Mouse (Mus musculus) G1E (cell line): ENCODE measurements around the gene Miip.

ENCODE experiments used
- CTCF ChIP-seq: IDR thresholded peaks from 2 replicates; pipeline ENCODE4 v1.5.1; 2012; ENCODE audit warnings: low read depth, low read length, inconsistent platforms, mixed read lengths
- GATA1 ChIP-seq: IDR thresholded peaks from 2 replicates; pipeline ENCODE4 v1.6.1; 2012; ENCODE audit warnings: borderline replicate concordance, low read length, inconsistent platforms, mixed read lengths
- POLR2AphosphoS5 ChIP-seq: IDR thresholded peaks from 2 replicates; pipeline ENCODE4 v1.6.1; 2012; ENCODE audit warnings: low read depth, low read length, inconsistent platforms; ENCODE audit not compliant: insufficient replicate concordance
- TAL1 ChIP-seq: conservative IDR thresholded peaks from 2 replicates; pipeline ENCODE4 v1.6.1; 2012; ENCODE audit warnings: low read depth, low read length, inconsistent platforms, mixed read lengths

DNA sequence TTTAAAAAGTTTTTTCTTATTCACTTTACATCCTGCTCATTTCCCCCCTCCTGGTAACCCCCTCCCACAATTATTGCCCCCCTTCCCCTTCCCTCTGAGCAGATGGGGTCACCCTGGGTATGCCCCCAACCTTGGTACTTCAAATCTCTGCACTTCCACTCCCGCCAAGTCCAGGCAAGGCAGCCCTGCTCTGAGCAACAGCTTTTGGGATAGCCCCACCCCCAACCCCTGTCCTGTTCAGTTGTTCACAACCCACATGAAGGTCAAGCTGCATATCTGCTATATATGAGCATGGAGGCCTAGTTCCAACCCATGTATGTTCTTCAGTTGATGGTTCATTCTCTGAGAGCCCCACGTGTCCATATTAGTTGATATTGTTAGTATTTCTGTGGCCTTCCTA, 17.8 kb downstream of the Miip start:
- no peak for TF ChIP-seq GATA1
- no peak for TF ChIP-seq CTCF
- no peak for TF ChIP-seq POLR2AphosphoS5
- no peak for TF ChIP-seq TAL1
